Mouse (Mus musculus) liver, adult (tissue): Measurements from ENCODE around the gene Gm14412.
"Not testable (repeated sequence)": the region's sequence is repeated elsewhere in the genome, so short reads cannot be mapped to it uniquely, and the experiment has no call there.

ENCODE experiments used
- GATA4 ChIP-seq: IDR thresholded peaks from 2 replicates; pipeline ENCODE4 v1.6.1; 2014; ENCODE audit warnings: mild to moderate bottlenecking, low read length; ENCODE audit not compliant: insufficient replicate concordance

Gene Gm14412

GRCm38 (mm10) chr2:177324257-177324733, at the start of gene Gm14412:
Gene Gm14412 (minus strand): TSS chr2:177324307.
- not testable (repeated sequence) for TF ChIP-seq GATA4

- no peak for TF ChIP-seq GATA4
Observed at GRCm38 (mm10) chr2:177318996-177319395, 5.1 kb downstream of the Gm14412 start.

GRCm38 (mm10) chr2:177266936-177267335, 57.2 kb downstream of the Gm14412 start, which contains the start of gene Gm14409:
Gene Gm14409 (minus strand): TSS chr2:177267036.
- not testable (repeated sequence) for TF ChIP-seq GATA4
